ENCODE assay signal across 14 mouse cellular contexts in genomic region chr1:180314641-180315040, GRCm38 (mm10). TPM values are rescaled to one million over a fixed set of nuclear protein-coding genes. Genes with fewer than 3 reads are reported as not detected.
DNase-seq lines count a peak whose midpoint lies in the region; ATAC-seq and TF ChIP-seq lines count a peak whose summit lies in the region.
"Had no signal": no experiment of that assay in that cellular context is flagged by ENCODE, and none has a peak within 500 bp of the region (broad histone marks: within the 10 kb centered on the region; RNA-seq: fewer than 3 reads in every experiment).

No protein-coding gene starts in this region.

- no peak overlapping the region for H3K4me3 ChIP-seq in heart, embryonic 15.5 days
- H3K4me3 ChIP-seq in lung, postnatal 0 days (ENCODE audit: low read depth, low read length) = no peak overlapping the region
- no peak overlapping the region for H3K4me3 ChIP-seq in limb, embryonic 10.5 days
- H3K4me3 ChIP-seq: limb, embryonic 13.5 days had no signal

- intact Hi-C loops in heart, postnatal 36 days (cut with DNase I) = no loop called here

- no peak overlapping the region for H3K4me2 ChIP-seq in heart, embryonic 15.5 days
- H3K4me2 ChIP-seq in lung, postnatal 0 days (replicated peaks; ENCODE audit: low read depth, low read length) = no peak overlapping the region

- no peak for TF ChIP-seq EP300 in lung, postnatal 0 days (IDR thresholded peaks at IDR 0.05)

- DNase-seq in heart, postnatal 36 days = no peak
- peak; percentile 22 for DNase-seq in A20 (ENCODE audit: low read depth, low spot score)
- DNase-seq in lung, postnatal 0 days (ENCODE audit: low spot score) = no peak
- no peak for DNase-seq in limb, embryonic 10.5 days (ENCODE audit: low spot score)
- DNase-seq: cerebellum, postnatal 25 days; gastrocnemius, postnatal 36 days; lung, postnatal 36 days had no signal

- no peak overlapping the region for H3K9ac ChIP-seq in heart, embryonic 15.5 days
- no peak overlapping the region for H3K9ac ChIP-seq in lung, postnatal 0 days (replicated peaks; ENCODE audit: low read depth)
- H3K9ac ChIP-seq: embryonic facial prominence, embryonic 12.5 days; midbrain, embryonic 12.5 days had no signal

- TF ChIP-seq CTCF in lung, postnatal 0 days (IDR thresholded peaks at IDR 0.05) = no peak

- H3K9me3 ChIP-seq in heart, embryonic 15.5 days (replicated peaks) = no peaks in the 10 kb centered on the region
- H3K9me3 ChIP-seq in lung, postnatal 0 days (ENCODE audit: low read length) = no peaks in the 10 kb centered on the region
- H3K9me3 ChIP-seq in limb, embryonic 10.5 days (replicated peaks) = no peaks in the 10 kb centered on the region
- H3K9me3 ChIP-seq: embryonic facial prominence, embryonic 12.5 days; forebrain, embryonic 10.5 days; limb, embryonic 13.5 days; midbrain, embryonic 12.5 days had no signal

- no peak for ATAC-seq in heart, embryonic 15.5 days (replicated peaks; ENCODE audit: insufficient number of reproducible peaks, insufficient read depth, low FRiP score, low read depth)
- ATAC-seq in CD4-positive, CD25-positive, alpha-beta regulatory T cell, adult 4 months = peak; percentile 46
- ATAC-seq in megakaryocyte, adult 5-6 weeks (ENCODE audit: poor library complexity, severe bottlenecking) = peak; percentile 29
- no peak for ATAC-seq in lung, postnatal 0 days

- H3K27me3 ChIP-seq in heart, embryonic 15.5 days = no peaks in the 10 kb centered on the region
- H3K27me3 ChIP-seq in lung, postnatal 0 days (replicated peaks; ENCODE audit: insufficient read depth, low read length) = no peaks in the 10 kb centered on the region
- H3K27me3 ChIP-seq in limb, embryonic 10.5 days (ENCODE audit: low read depth, poor library complexity, severe bottlenecking) = peaks cover 7% of the 10 kb centered on the region
- H3K27me3 ChIP-seq: embryonic facial prominence, embryonic 12.5 days had no signal

- no peaks in the 10 kb centered on the region for H3K36me3 ChIP-seq in heart, embryonic 15.5 days
- H3K36me3 ChIP-seq in lung, postnatal 0 days (ENCODE audit: insufficient read depth, low read length) = no peaks in the 10 kb centered on the region
- no peaks in the 10 kb centered on the region for H3K36me3 ChIP-seq in limb, embryonic 10.5 days
- H3K36me3 ChIP-seq: embryonic facial prominence, embryonic 12.5 days; forebrain, embryonic 10.5 days; limb, embryonic 13.5 days; midbrain, embryonic 12.5 days had no signal

- WGBS in heart, embryonic 15.5 days = 51% methylated on average over 11 of the region's 11 CpGs
- WGBS in lung, postnatal 0 days = 64% methylated on average over 11 of the region's 11 CpGs
- WGBS in limb, embryonic 10.5 days = 84% methylated on average over 11 of the region's 11 CpGs

- H3K27ac ChIP-seq in heart, embryonic 15.5 days = peak overlapping the region; percentile 54
- no peak overlapping the region for H3K27ac ChIP-seq in lung, postnatal 0 days (ENCODE audit: low read length)
- no peak overlapping the region for H3K27ac ChIP-seq in limb, embryonic 10.5 days
- H3K27ac ChIP-seq: embryonic facial prominence, embryonic 12.5 days; forebrain, embryonic 10.5 days; limb, embryonic 13.5 days; midbrain, embryonic 12.5 days had no signal

- peaks cover 36% of the 10 kb centered on the region for H3K4me1 ChIP-seq in heart, embryonic 15.5 days (replicated peaks)
- peaks cover 4% of the 10 kb centered on the region; the same call in 1 of the 2 replicates for H3K4me1 ChIP-seq in lung, postnatal 0 days (ENCODE audit: insufficient read depth, low read depth, low read length)
- peaks cover 20% of the 10 kb centered on the region for H3K4me1 ChIP-seq in limb, embryonic 10.5 days

RNA-seq across cellular contexts. Expression of gene Itpkb, which starts 15.6 kb away (rescaled TPM):
- polyA plus RNA-seq in heart, embryonic 15.5 days (2015; fragmentation: Nextera tagmentation; extraction: Ambion mirVana) = 6.1 and 7.5 TPM in 2 replicates
- 10 to 100 TPM; 55.1 to 60.7 TPM for total RNA-seq in heart, postnatal 36 days (2021)
- 10 to 100 TPM; 54.6 to 56.7 TPM for polyA plus RNA-seq in CD4-positive, CD25-positive, alpha-beta regulatory T cell, adult 4 months (2017; shearing (Covaris generic))
- 11.5 and 12.9 TPM in 2 replicates for total RNA-seq in megakaryocyte, adult 5-6 weeks (2015)
- total RNA-seq in megakaryocyte, adult 5-6 weeks (2017) = 10.9 and 13.6 TPM in 2 replicates
- 8.4 and 11.9 TPM in 2 replicates for polyA plus RNA-seq in lung, postnatal 0 days (2015; fragmentation: Nextera tagmentation; extraction: Ambion mirVana)
- 6.2 and 10.1 TPM in 2 replicates for polyA plus RNA-seq in limb, embryonic 10.5 days (2016; fragmentation: Nextera tagmentation; extraction: Ambion mirVana)

RNA-seq across cellular contexts. Expression of gene Psen2, which starts 51.4 kb away (rescaled TPM):
- polyA plus RNA-seq in heart, embryonic 15.5 days (2015; fragmentation: Nextera tagmentation; extraction: Ambion mirVana) = 14.9 and 17.4 TPM in 2 replicates
- total RNA-seq in heart, postnatal 36 days (2021) = 10 to 100 TPM; 13.2 to 15.8 TPM
- polyA plus RNA-seq in CD4-positive, CD25-positive, alpha-beta regulatory T cell, adult 4 months (2017; shearing (Covaris generic)) = 100 to 1,000 TPM; 130 to 142 TPM
- 14.0 and 17.3 TPM in 2 replicates for total RNA-seq in megakaryocyte, adult 5-6 weeks (2015)
- total RNA-seq in megakaryocyte, adult 5-6 weeks (2017) = 13.6 and 18.9 TPM in 2 replicates
- polyA plus RNA-seq in lung, postnatal 0 days (2015; fragmentation: Nextera tagmentation; extraction: Ambion mirVana) = 25.1 and 26.4 TPM in 2 replicates
- polyA plus RNA-seq in limb, embryonic 10.5 days (2016; fragmentation: Nextera tagmentation; extraction: Ambion mirVana) = 6.7 and 7.1 TPM in 2 replicates

Comparison
In these comparisons a context has a peak if more than half of its experiments do, and no peak if none do; other contexts are left out.
1. ATAC-seq: peak in CD4-positive, CD25-positive, alpha-beta regulatory T cell, adult 4 months (single experiment) and megakaryocyte, adult 5-6 weeks (single experiment); none in heart, embryonic 15.5 days (single experiment) and lung, postnatal 0 days (single experiment).